Mouse (Mus musculus): Measurements from ENCODE around the gene 4930453N24Rik. TPM values are rescaled to one million over a fixed set of nuclear protein-coding genes. Genes with fewer than 3 reads are reported as not detected.

Gene 4930453N24Rik
- total RNA-seq, 2 experiments from 2014 or later = 19.9 to 21.3 TPM

DNA sequence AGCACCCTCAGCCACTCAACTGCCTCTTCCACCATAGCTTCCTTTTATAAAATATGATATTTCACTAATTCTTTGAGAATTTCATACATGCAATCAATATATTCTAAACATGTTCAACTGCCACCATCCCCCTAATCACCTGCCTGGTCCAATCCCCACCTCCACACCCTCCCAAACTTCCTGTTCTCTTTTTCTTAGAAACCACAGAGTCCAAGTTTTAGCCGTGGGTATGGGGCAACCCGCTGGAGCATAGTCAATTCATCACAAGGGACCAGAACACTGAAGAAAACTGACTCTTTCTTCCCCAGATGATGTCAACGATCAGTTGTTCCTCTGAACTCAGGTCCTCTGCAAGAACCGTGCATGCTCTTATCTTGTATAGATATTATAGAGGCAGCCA, 25.9 kb downstream of the 4930453N24Rik start:
- intact Hi-C loops (cut with DNase I) = loop anchor here (5.0 to 10.0 kb wide), 3 partner anchors 888 to 1803 kb away; no protein-coding TSS in a partner anchor
- DNase-seq (ENCODE audit: low spot score in 2 of 2) = no peak

DNA sequence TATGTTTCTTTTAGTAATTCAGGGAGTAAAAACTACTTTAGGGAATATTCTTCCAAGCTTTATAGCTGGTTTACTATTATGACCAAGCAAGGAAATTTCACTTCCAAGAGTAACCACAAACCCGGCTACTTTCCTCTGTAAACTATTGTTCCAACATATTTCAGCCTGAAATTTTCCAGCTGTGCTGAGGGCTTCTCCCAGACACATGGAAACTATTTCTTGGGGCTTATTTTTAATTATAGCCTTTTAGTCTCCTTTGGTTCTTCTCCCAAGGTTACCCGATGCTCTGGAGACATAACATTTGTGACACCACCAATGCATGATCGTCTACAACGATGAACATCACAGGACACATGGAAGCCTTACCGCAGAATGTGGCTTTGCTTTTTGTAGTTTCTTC, 33.7 kb downstream of the 4930453N24Rik start:
- DNase-seq (ENCODE audit: low spot score in 2 of 2) = no peak

DNA sequence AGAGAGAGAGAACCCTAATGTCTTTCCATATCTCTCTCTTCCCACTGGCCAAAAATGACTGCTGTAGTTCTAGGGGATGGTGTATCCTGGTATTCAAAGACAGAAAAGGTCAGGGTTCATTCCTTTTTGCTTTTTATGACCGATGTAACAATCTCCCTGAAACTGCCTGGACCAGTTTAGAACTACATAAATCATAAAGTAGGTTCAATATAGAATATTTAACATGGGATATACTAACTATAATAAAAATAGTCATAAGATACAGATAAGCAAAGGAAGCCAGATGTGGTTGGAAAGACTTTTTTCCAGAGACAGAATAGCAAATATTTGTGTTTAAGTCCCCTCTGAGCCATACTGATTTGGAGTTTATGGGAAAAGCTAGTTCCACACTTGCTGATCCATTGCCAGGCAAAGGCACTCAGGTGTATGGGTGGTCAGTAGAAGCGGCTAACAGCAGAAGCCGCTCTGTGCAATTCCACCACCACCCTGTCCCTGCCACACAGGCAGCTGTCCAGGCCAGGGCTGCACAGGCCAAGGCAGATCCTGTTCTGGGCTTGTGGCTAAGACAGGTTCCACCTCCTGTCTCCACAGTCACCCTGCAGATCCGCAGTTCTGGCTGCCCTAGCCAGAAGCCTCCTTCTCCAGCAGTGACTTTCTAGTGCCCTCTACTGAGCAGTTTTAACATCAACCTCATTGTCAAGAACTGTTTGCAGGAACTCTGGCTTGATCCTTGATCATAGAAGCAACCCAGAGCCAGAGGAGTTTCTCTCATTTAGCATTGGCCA, 47.5 kb downstream of the 4930453N24Rik start:
- intact Hi-C loops (cut with DNase I) = loop anchor here (5.0 kb wide), 1 partner anchor 861 kb away; the partner anchor contains the start of gene Epha3
- DNase-seq (ENCODE audit: low spot score in 2 of 2) = peak; percentile 65 to 71

More for the DNA sequence above, 33.7 kb downstream of the 4930453N24Rik start:
- intact Hi-C loops (cut with DNase I) = no loop called here

DNA sequence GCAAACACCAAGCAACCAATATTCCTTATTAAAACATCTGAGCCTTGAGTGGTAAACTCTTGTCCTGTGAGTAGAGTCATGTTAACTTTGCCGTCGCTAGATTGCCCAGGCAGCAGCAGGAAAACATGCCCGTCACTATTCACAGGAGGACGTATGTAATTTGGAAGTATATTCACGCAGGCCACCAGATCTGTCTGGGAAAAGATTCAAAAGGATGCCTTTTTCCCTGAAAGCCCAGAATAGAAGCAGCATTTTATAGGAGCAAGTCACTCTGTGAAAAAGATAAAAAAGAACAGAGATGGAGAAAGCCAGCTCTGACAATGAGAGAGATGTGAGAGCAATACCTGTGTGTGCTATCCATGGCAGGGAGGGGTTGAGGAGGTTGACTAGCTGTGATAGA, 49.4 kb downstream of the 4930453N24Rik start:
- intact Hi-C loops (cut with DNase I) = loop anchor here (5.0 kb wide), 1 partner anchor 859 kb away; the partner anchor contains the start of gene Epha3
- peak in 1 of 2 experiments; percentile 7 for DNase-seq (ENCODE audit: low spot score in 2 of 2)

DNA sequence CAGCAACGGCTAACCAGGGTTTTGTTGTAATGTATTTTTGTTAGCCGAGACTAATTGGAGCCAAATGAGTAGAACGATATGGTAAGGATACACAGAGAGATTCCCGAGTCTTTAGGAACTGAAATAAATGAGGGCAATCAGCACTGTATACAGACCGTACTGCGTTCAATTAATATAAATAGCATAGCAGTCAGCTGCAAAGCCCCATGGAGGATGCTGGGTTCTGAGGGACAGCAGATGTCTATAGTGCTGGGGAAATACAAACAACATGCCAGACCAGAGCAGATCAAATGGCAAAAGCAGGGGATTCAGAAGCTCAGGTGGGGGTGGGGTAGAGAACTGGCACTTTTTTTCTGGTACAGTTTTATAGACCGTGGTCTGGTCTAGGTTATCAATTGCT, 51.9 kb downstream of the 4930453N24Rik start:
- intact Hi-C loops (cut with DNase I) = no loop called here
- DNase-seq (ENCODE audit: low spot score in 2 of 2) = no peak

DNA sequence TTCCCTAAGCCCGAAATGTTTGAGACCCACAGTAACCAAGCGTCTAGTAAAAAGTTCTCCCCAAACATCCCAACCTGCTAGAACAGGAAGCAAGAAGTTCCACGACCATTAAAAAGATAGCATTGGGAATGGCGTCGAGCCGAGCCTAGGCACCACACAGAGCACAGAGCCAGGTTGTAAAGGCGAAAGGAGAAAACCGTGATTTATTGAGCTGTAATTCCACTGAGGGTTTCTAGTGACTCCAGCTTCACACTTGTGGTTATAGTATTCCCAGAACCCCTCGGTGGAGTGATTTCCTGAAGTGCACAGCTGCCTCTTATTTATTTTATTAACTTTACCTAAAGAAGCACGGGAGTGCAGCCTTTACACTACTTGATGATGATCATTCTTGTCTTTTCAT, 53.1 kb downstream of the 4930453N24Rik start:
- intact Hi-C loops (cut with DNase I) = no loop called here
- DNase-seq (ENCODE audit: low spot score in 2 of 2) = no peak

DNA sequence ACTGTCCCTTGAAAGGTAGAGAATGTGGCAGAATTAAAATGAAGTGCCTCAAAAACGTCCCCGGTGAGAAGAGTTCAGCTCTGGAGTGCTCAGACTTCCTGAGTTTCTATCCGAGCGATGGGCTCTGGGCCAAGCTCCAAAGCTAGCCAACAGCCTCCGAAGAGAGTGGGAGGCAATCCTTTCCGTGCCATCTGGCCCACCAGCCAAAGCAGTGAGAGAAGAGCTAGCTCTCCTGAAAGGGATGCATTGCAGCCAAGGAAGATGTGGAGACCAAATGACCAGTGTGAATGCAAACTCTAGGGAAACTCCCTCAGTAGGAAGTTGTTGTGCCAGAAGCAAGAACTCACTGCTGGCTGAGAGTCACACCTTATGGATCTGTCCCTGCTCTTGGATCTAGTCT, 59.1 kb downstream of the 4930453N24Rik start:
- intact Hi-C loops (cut with DNase I) = no loop called here
- DNase-seq (ENCODE audit: low spot score in 2 of 2) = peak; percentile 72 to 73

Other genes starting within 250 kb of the 4930453N24Rik start
- under 1 TPM; 0.90 to 0.97 TPM for gene Csnka2ip, start 168.8 kb downstream of the 4930453N24Rik start, total RNA-seq (2021)
- 10 to 100 TPM; 13.5 to 13.8 TPM for gene Zfp654, start 80.5 kb upstream of the 4930453N24Rik start, total RNA-seq (2021)
- gene Cggbp1, start 80.8 kb upstream of the 4930453N24Rik start, total RNA-seq (2021) = 10 to 100 TPM; 55.4 to 58.3 TPM

All from left cerebral cortex, postnatal 14 days (tissue).